Mouse (Mus musculus) limb, embryonic 14.5 days (tissue): ENCODE measurements around the gene Ccdc88c. TPM values are rescaled to one million over a fixed set of nuclear protein-coding genes. Genes with fewer than 3 reads are reported as not detected.

Experiments used
- ATAC-seq: fragments of 200-750 bp; cut with Nextera tagmentation; 2 replicates; pipeline ENCODE4 v1.8.0; 2017; ENCODE audit warnings: low read depth, moderate number of reproducible peaks, moderate TSS enrichment; ENCODE audit not compliant: low FRiP score
- DNase-seq: peaks from one replicate; pipeline ENCODE4 v3.0.0-alpha.2; 2015; ENCODE audit warnings: low spot score
- H3K27ac ChIP-seq: fragments of 300-500 bp; sonication (generic); replicated peaks from 2 replicates; pipeline ENCODE4 v1.5.1; 2014; ENCODE audit warnings: low read depth, mild to moderate bottlenecking, low read length, moderate library complexity, mixed read lengths
- H3K27me3 ChIP-seq: fragments of 300-500 bp; sonication (generic); 2 replicates; pipeline ENCODE4 v1.6.1; 2014; ENCODE audit warnings: low read length, mixed read lengths; ENCODE audit not compliant: control insufficient read depth, insufficient read depth
- H3K36me3 ChIP-seq: fragments of 300-500 bp; sonication (generic); 2 replicates; pipeline ENCODE4 v1.6.1; 2014; ENCODE audit warnings: mild to moderate bottlenecking, low read length, moderate library complexity, mixed read lengths; ENCODE audit not compliant: control insufficient read depth, insufficient read depth
- H3K4me1 ChIP-seq: fragments of 300-500 bp; sonication (generic); 2 replicates; pipeline ENCODE4 v1.6.1; 2014; ENCODE audit warnings: antibody characterized with exemption, low read length, mixed read lengths; ENCODE audit not compliant: control insufficient read depth, insufficient read depth
- H3K4me2 ChIP-seq: fragments of 300-500 bp; sonication (generic); replicated peaks from 2 replicates; pipeline ENCODE4 v1.6.1; 2014; ENCODE audit warnings: low read depth, mild to moderate bottlenecking, low read length, moderate library complexity; ENCODE audit not compliant: severe bottlenecking
- H3K4me3 ChIP-seq: fragments of 300-500 bp; sonication (generic); replicated peaks from 2 replicates; pipeline ENCODE4 v1.5.1; 2014; ENCODE audit warnings: low read length
- H3K9ac ChIP-seq: fragments of 300-500 bp; sonication (generic); 2 replicates; pipeline ENCODE4 v1.6.1; 2014; ENCODE audit warnings: mild to moderate bottlenecking, low read depth, low read length, moderate library complexity; ENCODE audit not compliant: severe bottlenecking
- H3K9me3 ChIP-seq: fragments of 300-500 bp; sonication (generic); 2 replicates; pipeline ENCODE4 v1.6.1; 2016; ENCODE audit warnings: low read length; ENCODE audit not compliant: control insufficient read depth
- POLR2A ChIP-seq: fragments of 200-500 bp; IDR thresholded peaks from 2 replicates; pipeline ENCODE4 v1.8.0; 2012; ENCODE audit warnings: inconsistent platforms, mild to moderate bottlenecking, moderate library complexity, borderline replicate concordance; ENCODE audit not compliant: insufficient read depth, insufficient read length; ENCODE audit errors: extremely low read depth
- WGBS: fragments of 180-500 bp; shearing (Covaris S2); extraction: QIAGEN DNeasy Blood & Tissue Kit; methylation state at CpG from one replicate; pipeline ENCODE4 v1.1.7; 2014; 5-methylcytosine and 5-hydroxymethylcytosine counted together
- polyA plus RNA-seq, 2 experiments: library from polyadenylated mRNA; depleted of rRNA in 1 of 2; stranded (reverse) in 1 of 2; unstranded in 1 of 2; fragments of >200 nt; fragmentation: Nextera tagmentation in 1 of 2; extraction: Ambion mirVana in 1 of 2; gene quantifications; 2 replicates each; pipeline versions ENCODE4 v1.2.1 to v1.2.3; 2012 to 2014

Ccdc88c gene
- polyA plus RNA-seq, 2 experiments = 5.2 to 6.5 TPM

- no peak overlapping the region for H3K27ac ChIP-seq
- peaks cover 10% of the 10 kb centered on the region; the same call in 1 of the 2 replicates for H3K4me1 ChIP-seq
- no peaks in the 10 kb centered on the region for H3K36me3 ChIP-seq
- no peak for DNase-seq
- H3K9ac ChIP-seq = no peak overlapping the region
- no peaks in the 10 kb centered on the region for H3K9me3 ChIP-seq
- H3K4me2 ChIP-seq = no peak overlapping the region
- H3K27me3 ChIP-seq = no peaks in the 10 kb centered on the region
- H3K4me3 ChIP-seq = no peak overlapping the region
- no peak for ATAC-seq
- 55% methylated on average over 11 of the region's 11 CpGs for WGBS
- TF ChIP-seq POLR2A = no peak
Measured at GRCm38 (mm10) chr12:100983565-100983964, 45.3 kb downstream of the Ccdc88c start.

- Histone ChIP-seq H3K4me3 (no peak overlapping the region), H3K27ac (no peak overlapping the region), H3K4me2 (no peak overlapping the region), H3K9me3 (no peaks in the 10 kb centered on the region), H3K9ac (no peak overlapping the region), H3K27me3 (no peaks in the 10 kb centered on the region), H3K36me3 (no peaks in the 10 kb centered on the region), H3K4me1 (peaks cover 10% of the 10 kb centered on the region; the same call in 1 of the 2 replicates)
- DNase-seq = no peak
- ATAC-seq = no peak
- WGBS = 81% methylated on average over 8 of the region's 8 CpGs
- no peak for TF ChIP-seq POLR2A
Measured at GRCm38 (mm10) chr12:100982217-100982616, 46.6 kb downstream of the Ccdc88c start.

GRCm38 (mm10) chr12:100980551-100981008 is 48.3 kb downstream of the Ccdc88c start:
- 41% methylated on average over 9 of the region's 9 CpGs for WGBS
- DNase-seq = no peak
- ATAC-seq = peak; percentile 43; the same call in 1 of the 2 replicates
- no peak overlapping the region for H3K27ac ChIP-seq
- no peaks in the 10 kb centered on the region for H3K27me3 ChIP-seq
- no peak for TF ChIP-seq POLR2A
- H3K9ac ChIP-seq = no peak overlapping the region
- no peak overlapping the region for H3K4me3 ChIP-seq
- peaks cover 3% of the 10 kb centered on the region; the same call in 1 of the 2 replicates for H3K4me1 ChIP-seq
- H3K4me2 ChIP-seq = no peak overlapping the region
- H3K36me3 ChIP-seq = no peaks in the 10 kb centered on the region
- no peaks in the 10 kb centered on the region for H3K9me3 ChIP-seq

GRCm38 (mm10) chr12:100979616-100980015 is 49.2 kb downstream of the Ccdc88c start:
- no peak for TF ChIP-seq POLR2A
- H3K9ac ChIP-seq = no peak overlapping the region
- H3K9me3 ChIP-seq = no peaks in the 10 kb centered on the region
- no peaks in the 10 kb centered on the region for H3K27me3 ChIP-seq
- 87% methylated on average over 5 of the region's 5 CpGs for WGBS
- H3K4me2 ChIP-seq = no peak overlapping the region
- peaks cover 3% of the 10 kb centered on the region; the same call in 1 of the 2 replicates for H3K4me1 ChIP-seq
- H3K27ac ChIP-seq = no peak overlapping the region
- no peaks in the 10 kb centered on the region for H3K36me3 ChIP-seq
- no peak for DNase-seq
- no peak overlapping the region for H3K4me3 ChIP-seq
- no peak for ATAC-seq

GRCm38 (mm10) chr12:100977958-100978725 is 50.7 kb downstream of the Ccdc88c start:
- H3K27ac ChIP-seq = no peak overlapping the region
- no peak overlapping the region for H3K4me2 ChIP-seq
- ATAC-seq = no peak
- H3K27me3 ChIP-seq = no peaks in the 10 kb centered on the region
- 79% methylated on average over 15 of the region's 15 CpGs for WGBS
- no peaks in the 10 kb centered on the region for H3K9me3 ChIP-seq
- TF ChIP-seq POLR2A = no peak
- DNase-seq = no peak
- peaks cover 3% of the 10 kb centered on the region; the same call in 1 of the 2 replicates for H3K4me1 ChIP-seq
- no peak overlapping the region for H3K9ac ChIP-seq
- no peak overlapping the region for H3K4me3 ChIP-seq
- H3K36me3 ChIP-seq = no peaks in the 10 kb centered on the region
